Mouse (Mus musculus): ENCODE data around the gene Miox. TPM values are rescaled to one million over a fixed set of nuclear protein-coding genes. Genes with fewer than 3 reads are reported as not detected.

Gene Miox
- polyA plus RNA-seq, 1 experiment from 2014 or later = not detected

GRCm38 (mm10) chr15:89322670-89323522, 11.3 kb upstream of the Miox start, which contains the start of gene Adm2:
Gene Adm2, plus strand, starts transcription at chr15:89322720.
- Histone ChIP-seq H3K4me1 (replicated peaks; ENCODE audit: control insufficient read depth, insufficient read depth, low read length) (no peaks in the 10 kb centered on the region; the same call in 1 of the 2 replicates), H3K4me2 (replicated peaks; ENCODE audit: low read depth) (peak within 1 kb of the TSS; percentile 60), H3K9ac (ENCODE audit: low read depth, low read length) (no peak within 1 kb of the TSS), H3K4me3 (ENCODE audit: low read depth, low read length) (peak within 1 kb of the TSS; percentile 28), H3K9me3 (ENCODE audit: control insufficient read depth) (no peaks in the 10 kb centered on the region), H3K36me3 (ENCODE audit: control insufficient read depth, insufficient read depth) (no peaks in the 10 kb centered on the region), H3K27me3 (replicated peaks; ENCODE audit: control insufficient read depth, insufficient read depth, low read length) (0 out of 2 replicates have a peak, but pooled peaks cover 4% of the 10 kb centered on the region), H3K27ac (ENCODE audit: low read depth, low read length) (no peak within 1 kb of the TSS)
- WGBS = 8% methylated on average over 26 of the region's 26 CpGs
- TF ChIP-seq CTCF (IDR thresholded peaks at IDR 0.05; ENCODE audit: low read depth) = no peak
- ATAC-seq = 0 out of 2 replicates have a peak, but pooled peaks have one; percentile 25

- no peak for TF ChIP-seq CTCF (IDR thresholded peaks at IDR 0.05; ENCODE audit: low read depth)
- no peaks in the 10 kb centered on the region for H3K9me3 ChIP-seq (ENCODE audit: control insufficient read depth)
- H3K27ac ChIP-seq (ENCODE audit: low read depth, low read length) = no peak overlapping the region
- no peaks in the 10 kb centered on the region; the same call in 1 of the 2 replicates for H3K4me1 ChIP-seq (replicated peaks; ENCODE audit: control insufficient read depth, insufficient read depth, low read length)
- WGBS = 87% methylated on average over 4 of the region's 4 CpGs
- no peak overlapping the region for H3K4me2 ChIP-seq (replicated peaks; ENCODE audit: low read depth)
- no peak for ATAC-seq
- H3K4me3 ChIP-seq (ENCODE audit: low read depth, low read length) = no peak overlapping the region
- 0 out of 2 replicates have a peak, but pooled peaks cover 4% of the 10 kb centered on the region for H3K27me3 ChIP-seq (replicated peaks; ENCODE audit: control insufficient read depth, insufficient read depth, low read length)
- no peak overlapping the region for H3K9ac ChIP-seq (ENCODE audit: low read depth, low read length)
- no peaks in the 10 kb centered on the region for H3K36me3 ChIP-seq (ENCODE audit: control insufficient read depth, insufficient read depth)
Measured at GRCm38 (mm10) chr15:89323656-89324055, 10.5 kb upstream of the Miox start.

GRCm38 (mm10) chr15:89326441-89326840, 7.8 kb upstream of the Miox start:
- no peak for ATAC-seq
- no peak for TF ChIP-seq CTCF (IDR thresholded peaks at IDR 0.05; ENCODE audit: low read depth)
- no peaks in the 10 kb centered on the region; the same call in 1 of the 2 replicates for H3K4me1 ChIP-seq (replicated peaks; ENCODE audit: control insufficient read depth, insufficient read depth, low read length)
- 54% methylated on average over 5 of the region's 5 CpGs for WGBS
- H3K9ac ChIP-seq (ENCODE audit: low read depth, low read length) = no peak overlapping the region
- 0 out of 2 replicates have a peak, but pooled peaks cover 4% of the 10 kb centered on the region for H3K27me3 ChIP-seq (replicated peaks; ENCODE audit: control insufficient read depth, insufficient read depth, low read length)
- no peaks in the 10 kb centered on the region for H3K36me3 ChIP-seq (ENCODE audit: control insufficient read depth, insufficient read depth)
- no peak overlapping the region for H3K4me2 ChIP-seq (replicated peaks; ENCODE audit: low read depth)
- H3K27ac ChIP-seq (ENCODE audit: low read depth, low read length) = no peak overlapping the region
- H3K9me3 ChIP-seq (ENCODE audit: control insufficient read depth) = no peaks in the 10 kb centered on the region
- no peak overlapping the region for H3K4me3 ChIP-seq (ENCODE audit: low read depth, low read length)

GRCm38 (mm10) chr15:89334774-89335537, 758 bp downstream of the Miox start:
- Histone ChIP-seq H3K27me3 (replicated peaks; ENCODE audit: control insufficient read depth, insufficient read depth, low read length) (no peaks in the 10 kb centered on the region), H3K9me3 (ENCODE audit: control insufficient read depth) (no peaks in the 10 kb centered on the region), H3K4me3 (ENCODE audit: low read depth, low read length) (no peak overlapping the region), H3K27ac (ENCODE audit: low read depth, low read length) (no peak overlapping the region), H3K9ac (ENCODE audit: low read depth, low read length) (no peak overlapping the region), H3K4me1 (replicated peaks; ENCODE audit: control insufficient read depth, insufficient read depth, low read length) (no peaks in the 10 kb centered on the region), H3K36me3 (ENCODE audit: control insufficient read depth, insufficient read depth) (no peaks in the 10 kb centered on the region), H3K4me2 (replicated peaks; ENCODE audit: low read depth) (no peak overlapping the region)
- 75% methylated on average over 17 of the region's 17 CpGs for WGBS
- no peak for TF ChIP-seq CTCF (IDR thresholded peaks at IDR 0.05; ENCODE audit: low read depth)
- ATAC-seq = no peak

GRCm38 (mm10) chr15:89336422-89336821, 2.2 kb downstream of the Miox start:
- ATAC-seq = no peak
- Histone ChIP-seq H3K36me3 (ENCODE audit: control insufficient read depth, insufficient read depth) (no peaks in the 10 kb centered on the region), H3K27me3 (replicated peaks; ENCODE audit: control insufficient read depth, insufficient read depth, low read length) (no peaks in the 10 kb centered on the region), H3K4me3 (ENCODE audit: low read depth, low read length) (no peak overlapping the region), H3K9ac (ENCODE audit: low read depth, low read length) (no peak overlapping the region), H3K27ac (ENCODE audit: low read depth, low read length) (no peak overlapping the region), H3K9me3 (ENCODE audit: control insufficient read depth) (no peaks in the 10 kb centered on the region), H3K4me1 (replicated peaks; ENCODE audit: control insufficient read depth, insufficient read depth, low read length) (no peaks in the 10 kb centered on the region), H3K4me2 (replicated peaks; ENCODE audit: low read depth) (no peak overlapping the region)
- WGBS = 81% methylated on average over 14 of the region's 14 CpGs
- TF ChIP-seq CTCF (IDR thresholded peaks at IDR 0.05; ENCODE audit: low read depth) = no peak

GRCm38 (mm10) chr15:89339696-89340095, 5.5 kb downstream of the Miox start:
- ATAC-seq = no peak

More at GRCm38 (mm10) chr15:89339696-89340095, 5.5 kb downstream of the Miox start:
- Histone ChIP-seq H3K27ac (ENCODE audit: low read depth, low read length) (no peak overlapping the region), H3K4me2 (replicated peaks; ENCODE audit: low read depth) (no peak overlapping the region), H3K27me3 (replicated peaks; ENCODE audit: control insufficient read depth, insufficient read depth, low read length) (no peaks in the 10 kb centered on the region), H3K4me3 (ENCODE audit: low read depth, low read length) (no peak overlapping the region), H3K4me1 (replicated peaks; ENCODE audit: control insufficient read depth, insufficient read depth, low read length) (no peaks in the 10 kb centered on the region), H3K9me3 (ENCODE audit: control insufficient read depth) (no peaks in the 10 kb centered on the region), H3K9ac (ENCODE audit: low read depth, low read length) (no peak overlapping the region), H3K36me3 (ENCODE audit: control insufficient read depth, insufficient read depth) (no peaks in the 10 kb centered on the region)
- no peak for TF ChIP-seq CTCF (IDR thresholded peaks at IDR 0.05; ENCODE audit: low read depth)
- 92% methylated on average over 2 of the region's 2 CpGs for WGBS
